Mouse (Mus musculus) heart, embryonic 16.5 days (tissue): Measurements from ENCODE around the gene Tedc2. TPM values are rescaled to one million over a fixed set of nuclear protein-coding genes. Genes with fewer than 3 reads are reported as not detected.

Source experiments
- ATAC-seq: fragments of 200-750 bp; cut with Nextera tagmentation; replicated peaks from 2 replicates; pipeline ENCODE4 v1.8.0; 2017; ENCODE audit warnings: moderate number of reproducible peaks; ENCODE audit not compliant: insufficient read depth, low FRiP score; ENCODE audit errors: extremely low read depth
- H3K27ac ChIP-seq: fragments of 300-500 bp; sonication (generic); 2 replicates; pipeline ENCODE4 v1.5.1; 2014; ENCODE audit warnings: mild to moderate bottlenecking, low read length, control low read depth, moderate library complexity
- H3K27me3 ChIP-seq: fragments of 300-500 bp; sonication (generic); 2 replicates; pipeline ENCODE4 v1.6.1; 2014; ENCODE audit warnings: low read length, mixed read lengths; ENCODE audit not compliant: control insufficient read depth, insufficient read depth
- H3K36me3 ChIP-seq: fragments of 300-500 bp; sonication (generic); 2 replicates; pipeline ENCODE4 v1.6.1; 2014; ENCODE audit not compliant: control insufficient read depth, insufficient read depth
- H3K4me1 ChIP-seq: fragments of 300-500 bp; sonication (generic); 2 replicates; pipeline ENCODE4 v1.6.1; 2014; ENCODE audit warnings: low read length, mixed read lengths; ENCODE audit not compliant: control insufficient read depth, insufficient read depth
- H3K4me2 ChIP-seq: fragments of 300-500 bp; sonication (generic); 2 replicates; pipeline ENCODE4 v1.6.1; 2014; ENCODE audit warnings: low read depth, mild to moderate bottlenecking, control low read depth, low read length
- H3K4me3 ChIP-seq: fragments of 300-500 bp; sonication (generic); 2 replicates; pipeline ENCODE4 v1.5.1; 2014; ENCODE audit warnings: mild to moderate bottlenecking, control low read depth, low read length
- H3K9ac ChIP-seq: fragments of 300-500 bp; sonication (generic); 2 replicates; pipeline ENCODE4 v1.6.1; 2014; ENCODE audit warnings: low read length, control low read depth
- H3K9me3 ChIP-seq: fragments of 300-500 bp; sonication (generic); replicated peaks from 2 replicates; pipeline ENCODE4 v1.6.1; 2016; ENCODE audit warnings: low read length; ENCODE audit not compliant: control insufficient read depth
- WGBS: fragments of 180-500 bp; shearing (Covaris S2); extraction: QIAGEN DNeasy Blood & Tissue Kit; methylation state at CpG from one replicate; pipeline ENCODE4 v1.1.7; 2014; 5-methylcytosine and 5-hydroxymethylcytosine counted together
- polyA plus RNA-seq: library from polyadenylated mRNA; unstranded; fragments of >200 nt; fragmentation: Nextera tagmentation; extraction: Ambion mirVana; gene quantifications from 2 replicates; pipeline ENCODE4 v1.2.1, GENCODE M21; 2015

Tedc2 gene
- polyA plus RNA-seq, 1 experiment from 2014 or later = 4.2 TPM

- Histone ChIP-seq H3K36me3 (no peaks in the 10 kb centered on the region), H3K4me3 (no peak overlapping the region), H3K4me2 (peak overlapping the region; percentile 92), H3K27ac (no peak overlapping the region), H3K9me3 (no peaks in the 10 kb centered on the region), H3K9ac (no peak overlapping the region), H3K27me3 (peaks cover 22% of the 10 kb centered on the region), H3K4me1 (peaks cover 52% of the 10 kb centered on the region)
- ATAC-seq = no peak
- WGBS = 45% methylated on average over 3 of the region's 3 CpGs
Measured at GRCm38 (mm10) chr17:24203611-24204534, 16.8 kb downstream of the Tedc2 start.

GRCm38 (mm10) chr17:24203068-24203467 is 17.6 kb downstream of the Tedc2 start:
- Histone ChIP-seq H3K36me3 (no peaks in the 10 kb centered on the region), H3K9me3 (no peaks in the 10 kb centered on the region), H3K27ac (no peak overlapping the region), H3K4me1 (peaks cover 44% of the 10 kb centered on the region), H3K4me2 (0 out of 2 replicates have a peak overlapping the region, but pooled peaks have one; percentile 9), H3K4me3 (no peak overlapping the region), H3K9ac (no peak overlapping the region), H3K27me3 (peaks cover 19% of the 10 kb centered on the region)
- ATAC-seq = no peak
- 37% methylated on average over 4 of the region's 4 CpGs for WGBS

DNA sequence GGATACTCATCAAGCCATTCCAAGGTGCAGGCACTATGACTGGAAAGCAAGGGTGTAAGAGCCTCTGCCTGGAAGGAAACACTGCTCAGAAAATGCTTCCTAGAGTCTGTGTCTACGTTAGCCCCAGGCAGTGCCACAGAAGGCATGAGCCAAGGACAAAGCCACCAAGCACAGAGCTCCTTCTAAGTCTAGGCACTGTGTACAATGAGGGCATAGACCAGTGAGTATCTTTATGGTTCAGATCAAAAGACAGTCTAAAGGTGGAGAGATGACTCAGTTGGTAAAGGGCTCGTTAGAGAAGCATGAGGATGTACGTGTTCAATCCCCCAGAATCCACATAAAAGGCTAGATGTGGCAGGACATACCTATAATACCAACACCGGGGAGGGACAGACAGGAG is 19.6 kb downstream of the Tedc2 start:
- Histone ChIP-seq H3K9ac (no peak overlapping the region), H3K4me3 (no peak overlapping the region), H3K9me3 (no peaks in the 10 kb centered on the region), H3K36me3 (no peaks in the 10 kb centered on the region), H3K27me3 (peaks cover 3% of the 10 kb centered on the region; the same call in 1 of the 2 replicates), H3K4me1 (peaks cover 42% of the 10 kb centered on the region), H3K27ac (no peak overlapping the region), H3K4me2 (no peak overlapping the region)
- 78% methylated on average over 4 of the region's 4 CpGs for WGBS
- no peak for ATAC-seq

- Histone ChIP-seq H3K4me1 (peaks cover 37% of the 10 kb centered on the region), H3K36me3 (no peaks in the 10 kb centered on the region), H3K9ac (no peak overlapping the region), H3K4me3 (no peak overlapping the region), H3K27me3 (no peaks in the 10 kb centered on the region), H3K4me2 (no peak overlapping the region), H3K27ac (0 out of 2 replicates have a peak overlapping the region, but pooled peaks have one; percentile 8), H3K9me3 (no peaks in the 10 kb centered on the region)
- WGBS = 35% methylated on average over 4 of the region's 4 CpGs
- ATAC-seq = peak; percentile 41; the same call in 1 of the 2 replicates
Measured at GRCm38 (mm10) chr17:24199741-24200140, 20.9 kb downstream of the Tedc2 start.

DNA sequence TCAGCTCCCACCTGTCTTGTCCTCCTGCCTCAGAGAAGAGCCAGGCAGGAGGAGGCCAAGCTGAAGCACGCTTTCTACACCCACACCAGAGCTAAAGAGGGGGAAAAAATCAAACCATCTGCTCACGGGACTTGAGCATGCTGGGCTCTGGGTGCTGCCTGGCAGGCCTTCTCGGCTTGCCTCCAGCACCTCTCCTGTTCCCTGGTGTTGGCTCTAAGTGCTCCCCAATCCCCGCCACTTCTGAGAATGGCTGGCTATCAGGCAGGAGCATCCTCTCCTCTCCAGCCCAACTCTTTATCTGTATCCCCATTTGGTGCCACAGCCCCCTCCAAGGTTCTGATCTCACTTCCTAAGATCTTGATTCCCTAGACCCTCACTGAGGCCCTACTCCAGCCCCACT is 21.4 kb downstream of the Tedc2 start:
- Histone ChIP-seq H3K27ac (no peak overlapping the region), H3K27me3 (no peaks in the 10 kb centered on the region), H3K36me3 (no peaks in the 10 kb centered on the region), H3K9ac (no peak overlapping the region), H3K4me1 (peaks cover 33% of the 10 kb centered on the region), H3K4me3 (no peak overlapping the region), H3K9me3 (no peaks in the 10 kb centered on the region), H3K4me2 (no peak overlapping the region)
- no peak for ATAC-seq
- WGBS = 74% methylated on average over 4 of the region's 4 CpGs

DNA sequence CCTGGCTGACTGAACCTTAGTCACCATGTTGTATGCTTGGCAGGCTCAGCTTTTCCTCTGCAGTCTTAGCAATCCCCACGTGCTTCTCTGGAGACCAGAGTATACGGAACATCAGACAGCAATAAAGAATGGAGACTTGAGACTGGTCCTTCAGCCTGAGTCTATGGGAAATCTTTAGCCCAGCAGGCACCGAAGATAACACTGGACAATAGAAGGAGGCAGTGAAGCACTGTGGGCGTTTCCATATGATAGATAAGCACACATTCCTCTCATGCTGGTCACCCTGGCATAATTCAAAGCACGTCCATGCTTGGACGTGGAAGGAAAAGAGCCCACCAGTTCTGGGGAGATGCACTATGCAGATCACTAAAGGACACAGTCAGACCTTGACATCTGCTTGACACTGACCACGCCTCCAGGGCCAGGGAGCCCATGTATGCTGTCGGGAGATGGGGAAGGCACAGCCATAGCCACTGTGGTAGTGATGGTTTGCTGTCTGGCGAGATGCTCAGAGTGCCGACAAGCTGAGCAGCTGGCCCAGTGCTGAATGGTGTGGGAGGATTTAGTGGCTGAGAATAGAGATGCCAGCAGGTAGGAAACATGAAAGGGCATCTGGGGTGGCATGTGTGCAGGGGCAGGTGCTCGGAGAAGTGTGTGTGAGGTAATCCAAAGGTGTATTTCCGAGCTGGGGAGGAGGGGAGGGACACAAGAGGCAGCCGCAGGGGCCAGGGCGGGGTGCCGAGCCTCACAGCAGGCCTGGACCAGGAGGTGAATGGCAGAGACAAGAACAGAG is 23.4 kb downstream of the Tedc2 start:
- no peak overlapping the region for H3K4me3 ChIP-seq
- no peak for ATAC-seq
- H3K4me2 ChIP-seq = no peak overlapping the region
- no peak overlapping the region for H3K9ac ChIP-seq
- H3K36me3 ChIP-seq = no peaks in the 10 kb centered on the region
- WGBS = 40% methylated on average over 15 of the region's 15 CpGs
- no peaks in the 10 kb centered on the region for H3K27me3 ChIP-seq
- peaks cover 30% of the 10 kb centered on the region for H3K4me1 ChIP-seq
- H3K9me3 ChIP-seq = no peaks in the 10 kb centered on the region
- H3K27ac ChIP-seq = no peak overlapping the region

DNA sequence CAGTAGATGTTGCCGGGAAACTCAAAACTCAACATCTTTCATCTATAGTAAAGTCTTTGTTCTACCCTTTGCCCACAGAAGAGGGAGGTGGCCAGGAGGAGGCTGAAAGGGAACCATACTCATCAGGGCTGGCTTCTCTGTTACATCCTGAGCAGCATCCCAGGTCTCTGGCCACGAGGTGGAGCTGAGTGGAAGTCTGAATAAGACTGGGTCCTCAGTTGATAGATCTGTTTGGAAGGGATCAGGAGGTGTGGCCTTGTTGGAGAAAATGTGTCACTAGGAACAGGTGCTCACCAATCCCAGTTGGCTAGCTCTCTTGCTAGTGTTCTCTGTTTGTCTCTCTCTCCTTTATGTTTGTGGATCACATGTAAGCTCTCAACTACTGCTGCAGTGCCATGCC is 25.3 kb downstream of the Tedc2 start:
- no peaks in the 10 kb centered on the region for H3K27me3 ChIP-seq
- H3K9ac ChIP-seq = no peak overlapping the region
- no peak for ATAC-seq
- H3K4me3 ChIP-seq = no peak overlapping the region
- no peaks in the 10 kb centered on the region for H3K9me3 ChIP-seq
- H3K36me3 ChIP-seq = no peaks in the 10 kb centered on the region
- 64% methylated on average over 2 of the region's 2 CpGs for WGBS
- peaks cover 37% of the 10 kb centered on the region for H3K4me1 ChIP-seq
- H3K4me2 ChIP-seq = no peak overlapping the region
- H3K27ac ChIP-seq = no peak overlapping the region

DNA sequence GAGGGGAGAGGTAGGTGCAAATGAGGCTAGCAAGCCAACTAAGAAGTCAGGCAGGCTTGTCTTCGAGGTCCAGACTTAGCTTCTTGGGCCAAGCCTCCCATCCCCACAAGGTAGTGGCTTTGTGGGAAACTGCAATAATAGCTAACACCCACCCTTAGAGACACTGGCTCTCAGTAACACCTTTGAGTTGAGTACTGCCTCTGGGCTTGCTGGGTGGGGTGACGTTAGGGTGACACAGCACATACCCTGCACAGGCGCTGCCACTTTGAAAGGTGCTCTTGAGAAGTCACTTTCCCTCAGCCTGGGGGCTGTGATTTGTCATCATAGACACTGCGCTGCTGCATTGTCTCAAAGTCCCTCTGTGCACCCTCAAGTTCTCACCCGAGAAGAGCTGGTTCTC is 26.9 kb downstream of the Tedc2 start:
- Histone ChIP-seq H3K4me2 (no peak overlapping the region), H3K9me3 (no peaks in the 10 kb centered on the region), H3K4me3 (no peak overlapping the region), H3K4me1 (peaks cover 27% of the 10 kb centered on the region), H3K27me3 (no peaks in the 10 kb centered on the region), H3K9ac (0 out of 2 replicates have a peak overlapping the region, but pooled peaks have one; percentile 38), H3K27ac (no peak overlapping the region), H3K36me3 (0 out of 2 replicates have a peak, but pooled peaks cover 2% of the 10 kb centered on the region)
- WGBS = 66% methylated on average over 5 of the region's 5 CpGs
- ATAC-seq = no peak

DNA sequence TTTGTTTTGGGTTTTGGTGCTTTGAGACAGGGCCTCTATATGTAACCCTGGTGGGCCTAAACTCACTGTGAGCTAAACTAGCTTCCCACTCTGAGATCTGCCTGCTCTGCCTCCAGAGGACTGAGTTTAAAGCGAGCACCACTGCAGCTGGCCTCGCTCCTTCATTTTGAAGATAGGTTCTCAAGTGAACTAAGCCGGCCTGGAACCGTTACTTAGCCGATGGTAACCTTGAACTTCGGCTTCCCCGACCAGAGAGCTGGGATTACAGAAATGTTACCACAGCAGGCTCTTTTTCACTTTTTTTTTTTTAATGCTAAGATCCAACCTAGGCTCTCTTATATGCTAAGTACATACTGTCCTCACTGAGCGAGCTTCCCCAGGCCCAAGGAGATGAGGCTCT is 27.4 kb downstream of the Tedc2 start:
- H3K4me3 ChIP-seq = no peak overlapping the region
- 84% methylated on average over 8 of the region's 8 CpGs for WGBS
- no peaks in the 10 kb centered on the region for H3K9me3 ChIP-seq
- H3K27ac ChIP-seq = no peak overlapping the region
- H3K4me1 ChIP-seq = peaks cover 27% of the 10 kb centered on the region
- no peaks in the 10 kb centered on the region for H3K27me3 ChIP-seq
- H3K4me2 ChIP-seq = no peak overlapping the region
- no peak overlapping the region for H3K9ac ChIP-seq
- ATAC-seq = no peak
- 0 out of 2 replicates have a peak, but pooled peaks cover 2% of the 10 kb centered on the region for H3K36me3 ChIP-seq
